Mouse (Mus musculus): ENCODE results near the gene Stk16. TPM values are rescaled to one million over a fixed set of nuclear protein-coding genes. Genes with fewer than 3 reads are reported as not detected.

Gene Stk16
- polyA plus RNA-seq, 1 experiment from 2014 or later: 151 TPM

DNA sequence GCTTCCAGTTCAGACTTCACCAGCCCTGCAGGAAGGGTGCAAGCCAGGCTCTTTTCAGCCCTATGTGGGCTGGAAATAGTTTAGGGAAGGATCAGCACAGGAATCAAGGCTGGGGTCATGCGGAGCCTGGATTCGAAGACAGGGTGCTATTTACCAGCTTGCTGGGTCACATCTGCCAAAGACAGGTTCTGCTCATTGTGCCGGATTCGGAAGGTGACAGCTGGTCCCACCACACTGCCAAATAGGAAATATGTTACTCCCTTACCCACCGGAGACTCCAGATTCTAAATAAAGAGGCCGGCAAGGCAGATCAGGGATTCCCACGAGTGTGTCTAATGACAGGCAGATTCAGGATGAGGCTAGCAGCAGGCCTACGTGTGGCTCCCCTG, 44.0 kb downstream of the Stk16 start:
- Histone ChIP-seq H3K27ac (ENCODE audit: low read length) (peak overlapping the region; percentile 26; the same call in 1 of the 2 replicates), H3K4me2 (ENCODE audit: low read length) (no peak overlapping the region)

DNA sequence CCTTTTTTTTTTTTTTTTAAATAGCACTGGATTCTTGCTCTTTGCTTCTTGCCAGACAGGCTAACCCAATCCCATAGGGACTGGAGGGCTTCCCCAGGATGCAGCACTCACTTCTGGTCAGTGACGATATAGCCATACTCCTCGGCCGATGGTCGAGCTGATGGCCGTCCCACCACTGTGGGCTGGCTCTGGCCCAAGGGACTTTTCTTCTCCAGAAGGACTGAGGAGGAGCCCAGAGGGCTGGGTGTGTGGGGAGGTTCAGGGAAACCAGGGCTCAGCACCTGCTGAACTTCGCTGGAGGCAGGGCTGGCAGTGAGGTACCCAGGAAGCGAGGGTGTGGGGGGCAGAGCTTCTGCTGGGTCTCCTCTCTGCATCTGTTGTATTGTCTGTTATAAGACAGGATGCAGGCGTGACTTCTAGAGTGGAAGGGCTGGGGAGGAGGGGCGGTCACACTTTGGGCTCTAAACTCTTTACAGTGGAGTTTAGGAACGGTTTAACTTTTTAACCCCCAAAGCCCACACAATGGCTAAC, 44.9 kb downstream of the Stk16 start:
- H3K27me3 ChIP-seq (replicated peaks; ENCODE audit: control insufficient read depth, insufficient read depth, low read length): no peaks in the 10 kb centered on the region; the same call in 1 of the 2 replicates
- no peak overlapping the region for H3K9ac ChIP-seq (replicated peaks; ENCODE audit: low read depth, low read length)
- no peak for ATAC-seq
- no peaks in the 10 kb centered on the region for H3K9me3 ChIP-seq (ENCODE audit: control insufficient read depth, low read length)
- 73% methylated on average over 10 of the region's 10 CpGs for WGBS
- no peak overlapping the region for H3K27ac ChIP-seq (ENCODE audit: low read length)
- no peak overlapping the region for H3K4me2 ChIP-seq (ENCODE audit: low read length)
- H3K4me1 ChIP-seq (replicated peaks; ENCODE audit: control insufficient read depth, insufficient read depth, low read length): peaks cover 16% of the 10 kb centered on the region
- H3K36me3 ChIP-seq (ENCODE audit: control insufficient read depth, insufficient read depth): no peaks in the 10 kb centered on the region
- no peak overlapping the region for H3K4me3 ChIP-seq (replicated peaks; ENCODE audit: low read length)

More for the DNA sequence above, 44.0 kb downstream of the Stk16 start:
- WGBS: 46% methylated on average over 8 of the region's 8 CpGs
- Histone ChIP-seq H3K9ac (replicated peaks; ENCODE audit: low read depth, low read length) (no peak overlapping the region), H3K27me3 (replicated peaks; ENCODE audit: control insufficient read depth, insufficient read depth, low read length) (no peaks in the 10 kb centered on the region; the same call in 1 of the 2 replicates), H3K4me1 (replicated peaks; ENCODE audit: control insufficient read depth, insufficient read depth, low read length) (peaks cover 16% of the 10 kb centered on the region), H3K4me3 (replicated peaks; ENCODE audit: low read length) (no peak overlapping the region), H3K36me3 (ENCODE audit: control insufficient read depth, insufficient read depth) (no peaks in the 10 kb centered on the region), H3K9me3 (ENCODE audit: control insufficient read depth, low read length) (no peaks in the 10 kb centered on the region)
- ATAC-seq: 0 out of 2 replicates have a peak, but pooled peaks have one; percentile 2

DNA sequence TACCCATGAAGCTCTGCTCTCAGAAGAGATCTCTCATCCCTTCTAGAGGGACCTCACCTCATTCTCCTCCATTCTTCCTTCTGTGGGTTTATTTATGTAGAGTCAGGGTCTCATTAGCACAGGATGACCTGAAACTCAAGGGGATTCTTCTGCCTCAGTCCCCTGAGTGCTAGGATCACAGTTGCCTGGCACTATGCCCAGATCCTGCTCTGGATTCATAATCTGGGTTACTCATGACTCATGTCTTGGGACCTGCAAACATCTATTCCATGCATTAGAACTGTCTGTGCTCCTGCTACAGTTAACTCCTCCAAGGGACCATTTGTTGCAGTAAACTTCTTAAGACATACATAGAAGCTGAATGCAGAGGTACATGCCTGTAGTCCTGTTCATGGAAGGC, 50.6 kb downstream of the Stk16 start:
- H3K4me1 ChIP-seq (replicated peaks; ENCODE audit: control insufficient read depth, insufficient read depth, low read length): peaks cover 12% of the 10 kb centered on the region
- ATAC-seq: no peak
- no peak overlapping the region for H3K4me2 ChIP-seq (ENCODE audit: low read length)
- no peaks in the 10 kb centered on the region for H3K36me3 ChIP-seq (ENCODE audit: control insufficient read depth, insufficient read depth)
- H3K4me3 ChIP-seq (replicated peaks; ENCODE audit: low read length): no peak overlapping the region
- no peak overlapping the region for H3K9ac ChIP-seq (replicated peaks; ENCODE audit: low read depth, low read length)
- H3K27me3 ChIP-seq (replicated peaks; ENCODE audit: control insufficient read depth, insufficient read depth, low read length): peaks cover 40% of the 10 kb centered on the region
- H3K9me3 ChIP-seq (ENCODE audit: control insufficient read depth, low read length): no peaks in the 10 kb centered on the region
- no peak overlapping the region for H3K27ac ChIP-seq (ENCODE audit: low read length)

DNA sequence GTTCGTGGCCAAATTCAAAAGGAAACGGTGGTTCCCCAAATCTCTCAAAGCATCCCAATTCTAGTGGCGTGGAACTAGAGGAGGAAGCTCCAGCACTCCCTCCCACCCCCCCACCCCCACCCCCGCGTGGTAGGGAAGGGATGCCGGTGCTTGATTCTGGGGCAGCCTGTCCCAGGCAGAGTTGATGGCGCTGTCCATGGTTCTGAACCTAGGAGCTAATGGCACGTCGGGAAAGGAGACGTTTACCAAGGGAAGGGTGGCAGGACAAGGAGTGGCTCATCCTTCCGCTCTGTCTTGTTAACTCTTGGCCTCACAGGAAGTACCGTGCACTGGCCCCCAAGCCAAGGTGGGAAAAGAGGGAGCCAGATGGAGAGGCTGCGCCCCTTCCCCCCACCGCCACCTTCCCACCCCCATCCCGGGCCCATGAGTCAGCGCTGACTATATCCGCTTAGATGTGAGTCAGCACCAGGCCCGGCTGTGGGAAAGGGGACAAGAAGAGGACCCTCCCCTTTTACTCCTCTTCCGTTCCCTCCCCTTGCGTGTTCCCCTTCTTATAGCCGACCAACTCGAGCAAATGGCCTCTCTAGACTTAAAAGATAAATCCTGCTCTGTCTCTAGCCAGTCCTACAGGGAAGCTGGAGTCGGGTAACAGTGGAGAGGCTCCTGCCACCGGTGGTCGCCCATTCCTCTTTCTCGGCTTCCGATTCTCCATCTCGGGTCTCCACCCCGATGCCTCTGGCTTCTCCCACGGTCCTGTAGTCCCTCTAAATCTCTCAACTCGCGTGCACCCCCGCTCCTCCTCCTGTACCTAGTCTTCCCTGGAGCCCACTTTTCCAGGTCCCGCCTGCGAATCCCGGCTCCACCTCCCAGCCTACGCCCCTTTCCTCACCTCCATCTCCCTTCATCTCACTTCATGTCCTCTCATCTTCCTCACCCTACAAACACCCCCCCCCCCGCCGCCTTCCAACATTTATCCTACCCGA, 52.6 kb downstream of the Stk16 start:
- peak; percentile 65 for ATAC-seq
- no peaks in the 10 kb centered on the region for H3K9me3 ChIP-seq (ENCODE audit: control insufficient read depth, low read length)
- peaks cover 12% of the 10 kb centered on the region for H3K4me1 ChIP-seq (replicated peaks; ENCODE audit: control insufficient read depth, insufficient read depth, low read length)
- WGBS: under 1% methylated on average over 38 of the region's 40 CpGs
- peaks cover 41% of the 10 kb centered on the region for H3K27me3 ChIP-seq (replicated peaks; ENCODE audit: control insufficient read depth, insufficient read depth, low read length)
- no peaks in the 10 kb centered on the region for H3K36me3 ChIP-seq (ENCODE audit: control insufficient read depth, insufficient read depth)
- H3K4me3 ChIP-seq (replicated peaks; ENCODE audit: low read length): peak overlapping the region; percentile 51
- peak overlapping the region; percentile 68 for H3K4me2 ChIP-seq (ENCODE audit: low read length)
- H3K27ac ChIP-seq (ENCODE audit: low read length): no peak overlapping the region
- H3K9ac ChIP-seq (replicated peaks; ENCODE audit: low read depth, low read length): peak overlapping the region; percentile 52

DNA sequence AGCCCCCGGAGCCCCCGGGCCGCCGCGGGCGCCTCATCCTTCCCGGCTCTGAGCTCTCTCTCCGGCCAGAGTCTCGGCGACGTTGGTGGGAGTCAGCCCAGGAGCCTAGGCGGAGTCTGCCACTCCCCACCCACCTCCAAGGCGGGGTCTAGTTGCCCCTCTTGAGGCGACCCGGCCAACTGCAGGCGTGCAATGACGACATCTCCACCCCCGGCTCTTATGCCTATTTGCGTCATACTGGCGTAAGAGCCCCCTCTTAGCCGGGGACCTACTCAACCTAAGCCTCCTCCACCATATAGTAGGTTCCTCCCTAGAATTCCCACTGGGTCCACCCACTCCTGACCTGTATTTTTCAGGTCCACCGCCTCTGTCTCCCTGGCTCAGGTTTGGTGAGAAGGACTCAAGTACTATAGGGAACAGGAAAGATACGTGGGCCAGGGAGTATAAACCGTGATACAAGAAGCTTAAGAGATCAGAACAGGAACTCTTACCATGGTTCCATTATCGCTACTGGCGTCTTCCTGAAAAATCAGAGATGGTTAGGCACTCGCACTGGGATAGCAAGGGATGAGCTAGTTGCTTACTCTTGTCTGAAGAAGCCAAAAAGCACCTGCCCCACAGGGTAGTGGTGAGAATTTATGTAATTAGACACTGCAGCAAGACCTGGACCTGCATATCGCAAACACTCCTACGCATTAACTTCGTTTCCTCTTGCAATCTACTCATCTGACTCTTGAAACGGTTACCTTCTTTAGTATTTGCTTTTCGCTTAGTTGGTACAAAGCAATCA, 53.6 kb downstream of the Stk16 start, which contains the start of gene Ptprn:
Ptprn (minus strand) TSS at position 412 of the 790 bp plus-strand sequence.
- H3K36me3 ChIP-seq (ENCODE audit: control insufficient read depth, insufficient read depth): no peaks in the 10 kb centered on the region
- H3K4me1 ChIP-seq (replicated peaks; ENCODE audit: control insufficient read depth, insufficient read depth, low read length): peaks cover 12% of the 10 kb centered on the region
- peak; percentile 75 for ATAC-seq
- H3K9ac ChIP-seq (replicated peaks; ENCODE audit: low read depth, low read length): peak within 1 kb of the TSS; percentile 52
- 14% methylated on average over 31 of the region's 32 CpGs for WGBS
- H3K27me3 ChIP-seq (replicated peaks; ENCODE audit: control insufficient read depth, insufficient read depth, low read length): peaks cover 41% of the 10 kb centered on the region
- no peaks in the 10 kb centered on the region for H3K9me3 ChIP-seq (ENCODE audit: control insufficient read depth, low read length)
- H3K4me3 ChIP-seq (replicated peaks; ENCODE audit: low read length): peak within 1 kb of the TSS; percentile 51
- H3K4me2 ChIP-seq (ENCODE audit: low read length): peak within 1 kb of the TSS; percentile 68
- H3K27ac ChIP-seq (ENCODE audit: low read length): no peak within 1 kb of the TSS

Small RNA genes within 50 kb of the gene (microRNA-seq; reads per million reads assigned to microRNA genes)
- not detected for gene Gm27943

Other genes with a start within 250 kb of the Stk16 start
- 6.6 and 8.2 TPM in 2 replicates for gene Nhej1, start 85.6 kb upstream of the Stk16 start, polyA plus RNA-seq (2015; fragmentation: Nextera tagmentation; extraction: Ambion mirVana)
- gene Slc23a3, start 76.9 kb upstream of the Stk16 start, polyA plus RNA-seq (2015; fragmentation: Nextera tagmentation; extraction: Ambion mirVana): not detected in 2 replicates
- gene Cnppd1, start 68.1 kb upstream of the Stk16 start, polyA plus RNA-seq (2015; fragmentation: Nextera tagmentation; extraction: Ambion mirVana): 57.1 and 58.5 TPM in 2 replicates
- gene Retreg2, start 68.1 kb upstream of the Stk16 start, polyA plus RNA-seq (2015; fragmentation: Nextera tagmentation; extraction: Ambion mirVana): 91.9 and 102 TPM in 2 replicates
- gene Zfand2b, start 42.2 kb upstream of the Stk16 start, polyA plus RNA-seq (2015; fragmentation: Nextera tagmentation; extraction: Ambion mirVana): 41.9 and 47.2 TPM in 2 replicates
- gene Abcb6, start 30.4 kb upstream of the Stk16 start, polyA plus RNA-seq (2015; fragmentation: Nextera tagmentation; extraction: Ambion mirVana): 44.0 and 51.9 TPM in 2 replicates
- gene Ankzf1, start 18.7 kb upstream of the Stk16 start, polyA plus RNA-seq (2015; fragmentation: Nextera tagmentation; extraction: Ambion mirVana): 27.2 and 32.7 TPM in 2 replicates
- gene Atg9a, start 18.6 kb upstream of the Stk16 start, polyA plus RNA-seq (2015; fragmentation: Nextera tagmentation; extraction: Ambion mirVana): 46.4 and 48.8 TPM in 2 replicates
- gene Glb1l, start within 50 bp of the Stk16 start, polyA plus RNA-seq (2015; fragmentation: Nextera tagmentation; extraction: Ambion mirVana): 20.7 and 22.0 TPM in 2 replicates
- 18.6 and 18.7 TPM in 2 replicates for gene Tuba4a, start 9.0 kb downstream of the Stk16 start, polyA plus RNA-seq (2015; fragmentation: Nextera tagmentation; extraction: Ambion mirVana)
- gene A630095N17Rik, start 21.3 kb downstream of the Stk16 start, polyA plus RNA-seq (2015; fragmentation: Nextera tagmentation; extraction: Ambion mirVana): not detected in 2 replicates
- gene Dnajb2, start 25.6 kb downstream of the Stk16 start, polyA plus RNA-seq (2015; fragmentation: Nextera tagmentation; extraction: Ambion mirVana): 51.5 and 59.3 TPM in 2 replicates
- gene Ptprn, start 53.7 kb downstream of the Stk16 start, polyA plus RNA-seq (2015; fragmentation: Nextera tagmentation; extraction: Ambion mirVana): 6.1 and 10.7 TPM in 2 replicates
- gene Resp18, start 67.6 kb downstream of the Stk16 start, polyA plus RNA-seq (2015; fragmentation: Nextera tagmentation; extraction: Ambion mirVana): 29.3 and 76.1 TPM in 2 replicates
- 146 and 150 TPM in 2 replicates for gene Dnpep, start 107.2 kb downstream of the Stk16 start, polyA plus RNA-seq (2015; fragmentation: Nextera tagmentation; extraction: Ambion mirVana)
- gene Des, start 149.5 kb downstream of the Stk16 start, polyA plus RNA-seq (2015; fragmentation: Nextera tagmentation; extraction: Ambion mirVana): 1.2 and 1.5 TPM in 2 replicates
- gene Speg, start 164.5 kb downstream of the Stk16 start, polyA plus RNA-seq (2015; fragmentation: Nextera tagmentation; extraction: Ambion mirVana): 10.7 and 12.9 TPM in 2 replicates
- 86.4 and 93.1 TPM in 2 replicates for gene Gmppa, start 225.1 kb downstream of the Stk16 start, polyA plus RNA-seq (2015; fragmentation: Nextera tagmentation; extraction: Ambion mirVana)
- gene Asic4, start 239.6 kb downstream of the Stk16 start, polyA plus RNA-seq (2015; fragmentation: Nextera tagmentation; extraction: Ambion mirVana): 4.0 and 7.2 TPM in 2 replicates

Data from forebrain, embryonic 16.5 days (tissue).